Mouse (Mus musculus) lung, adult 2 months (tissue): ENCODE measurements around the gene Tmem107.

Experiments used
- CTCF ChIP-seq: fragments of 200-500 bp; IDR thresholded peaks from 2 replicates; pipeline ENCODE4 v1.5.1; 2011; ENCODE audit warnings: mild to moderate bottlenecking, low read length, control low read depth; ENCODE audit not compliant: insufficient read depth
- POLR2A ChIP-seq: fragments of 200-500 bp; IDR thresholded peaks from 2 replicates; pipeline ENCODE4 v1.6.1; 2011; ENCODE audit warnings: low read depth, mild to moderate bottlenecking, control low read depth, low read length, borderline replicate concordance; ENCODE audit errors: extremely low read depth

DNA sequence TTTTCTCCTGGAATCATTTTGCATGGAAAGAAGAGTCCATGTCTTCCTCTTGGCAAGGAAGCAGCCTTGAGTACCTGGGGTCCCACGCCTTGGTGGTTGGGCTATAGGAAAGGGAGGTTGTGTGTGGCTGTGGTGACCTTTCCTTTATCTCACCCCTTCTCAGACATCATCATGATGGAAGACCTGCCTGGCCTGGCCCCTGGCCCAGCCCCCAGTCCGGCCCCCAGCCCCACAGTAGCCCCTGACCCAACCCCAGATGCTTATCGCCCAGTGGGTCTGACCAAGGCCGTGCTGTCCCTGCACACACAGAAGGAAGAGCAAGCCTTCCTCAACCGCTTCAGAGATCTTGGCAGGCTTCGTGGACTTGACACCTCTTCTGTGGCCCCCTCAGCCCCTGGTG, 34.6 kb downstream of the Tmem107 start:
- TF ChIP-seq CTCF, result no peak
- no peak for TF ChIP-seq POLR2A
